Mouse (Mus musculus): ENCODE results near the gene Gmfg.

Gmfg gene

DNA sequence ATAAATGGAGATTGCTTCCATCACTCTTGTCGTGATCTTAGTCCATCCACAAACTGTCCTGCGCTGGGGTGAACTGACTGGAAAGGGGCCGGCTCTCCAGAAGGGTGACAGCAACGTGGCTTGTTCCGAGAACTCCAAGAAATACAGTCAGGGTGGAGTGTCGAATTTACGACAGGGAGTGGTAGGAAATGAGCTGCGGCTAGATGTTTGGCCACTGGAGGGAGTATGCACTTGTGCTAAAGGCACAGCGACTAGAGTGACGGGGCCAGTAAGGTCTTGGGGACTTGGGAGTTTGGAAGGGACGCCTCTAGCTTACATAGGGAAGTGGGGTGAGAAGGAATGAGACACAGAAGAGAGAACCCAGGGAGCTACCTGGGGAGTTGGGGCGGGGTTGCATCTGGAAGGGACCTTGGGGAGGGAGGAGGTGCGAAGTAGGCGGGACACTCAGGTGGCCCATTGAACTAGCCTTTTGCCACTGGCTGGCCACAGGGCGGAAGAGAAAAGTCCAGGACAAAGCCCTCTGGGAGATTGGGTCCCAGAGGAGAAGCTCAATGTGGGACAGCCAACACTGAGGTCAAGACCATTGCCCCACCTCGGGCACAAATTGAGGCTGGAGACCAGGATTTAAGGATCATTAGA is at the start of gene Gmfg:
TSS of gene Gmfg (plus strand) at position 516 of the 639 bp plus-strand sequence.
- DNase-seq: peak; percentile 81

DNA sequence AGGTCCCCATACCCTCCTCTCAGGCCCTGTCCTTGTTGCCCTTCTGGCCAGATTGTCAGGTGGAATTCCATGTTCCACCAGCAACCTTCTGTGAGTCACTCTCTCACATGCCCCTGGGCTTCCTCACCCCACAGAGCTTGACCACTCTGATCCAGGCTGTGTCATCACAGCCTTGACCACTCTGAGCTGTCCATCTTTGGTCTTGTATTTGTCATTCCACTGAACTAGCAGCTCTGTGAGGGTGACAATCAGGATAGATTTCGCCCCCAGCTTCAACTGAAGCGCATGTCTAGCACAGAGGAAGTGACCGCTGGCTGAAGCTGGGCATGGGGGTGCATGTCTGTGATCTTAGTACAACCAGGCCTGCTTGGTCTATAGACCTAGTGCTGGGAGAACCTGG is 46.9 kb upstream of the Gmfg start:
- no peak for DNase-seq

DNA sequence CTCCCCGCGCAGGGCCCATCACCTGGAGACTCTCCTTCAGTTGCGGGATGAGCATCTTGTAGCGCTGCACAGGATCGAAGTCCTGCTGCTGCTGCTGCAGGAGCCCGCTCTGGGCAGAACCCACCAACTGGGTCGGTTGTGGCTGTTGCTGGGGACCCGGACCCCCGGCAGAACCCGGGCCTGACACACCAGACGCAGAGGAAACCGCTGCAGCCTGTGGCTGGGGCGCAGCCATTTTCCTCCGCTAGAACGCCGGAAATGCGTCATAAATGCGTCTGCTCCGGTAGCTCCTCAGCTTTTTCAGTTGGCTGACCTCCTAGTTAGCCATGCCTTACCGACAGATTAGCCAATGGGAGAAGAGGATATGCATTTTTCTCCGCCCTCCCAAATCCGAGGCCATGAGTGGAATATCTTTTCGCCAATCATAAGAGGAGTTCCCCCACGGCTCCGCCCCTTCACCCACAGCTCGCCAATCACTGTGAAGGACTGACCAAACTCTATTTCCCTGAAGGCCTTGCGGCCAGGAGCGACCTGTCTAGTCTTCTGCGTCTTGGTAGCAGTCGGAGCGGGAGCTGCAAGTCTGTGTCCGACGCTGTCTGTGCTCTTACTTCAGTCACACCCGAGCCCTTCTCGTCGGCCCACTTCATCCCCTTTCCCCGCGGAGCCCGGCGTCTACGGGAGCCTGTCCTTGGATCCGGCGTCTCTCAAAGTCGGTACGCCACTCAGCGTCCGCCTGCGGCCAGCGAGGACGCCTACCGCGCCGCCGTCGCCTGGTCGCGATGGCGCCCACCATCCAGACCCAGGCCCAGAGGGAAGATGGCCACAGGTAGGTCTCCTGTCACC is 44.6 kb upstream of the Gmfg start, which contains the start of the genes Med29 and Paf1:
TSS of gene Med29 (minus strand) at position 280 of the 843 bp plus-strand sequence.
TSS of gene Paf1 (plus strand) at position 523 of the 843 bp plus-strand sequence.
- peak; percentile 92 for DNase-seq

DNA sequence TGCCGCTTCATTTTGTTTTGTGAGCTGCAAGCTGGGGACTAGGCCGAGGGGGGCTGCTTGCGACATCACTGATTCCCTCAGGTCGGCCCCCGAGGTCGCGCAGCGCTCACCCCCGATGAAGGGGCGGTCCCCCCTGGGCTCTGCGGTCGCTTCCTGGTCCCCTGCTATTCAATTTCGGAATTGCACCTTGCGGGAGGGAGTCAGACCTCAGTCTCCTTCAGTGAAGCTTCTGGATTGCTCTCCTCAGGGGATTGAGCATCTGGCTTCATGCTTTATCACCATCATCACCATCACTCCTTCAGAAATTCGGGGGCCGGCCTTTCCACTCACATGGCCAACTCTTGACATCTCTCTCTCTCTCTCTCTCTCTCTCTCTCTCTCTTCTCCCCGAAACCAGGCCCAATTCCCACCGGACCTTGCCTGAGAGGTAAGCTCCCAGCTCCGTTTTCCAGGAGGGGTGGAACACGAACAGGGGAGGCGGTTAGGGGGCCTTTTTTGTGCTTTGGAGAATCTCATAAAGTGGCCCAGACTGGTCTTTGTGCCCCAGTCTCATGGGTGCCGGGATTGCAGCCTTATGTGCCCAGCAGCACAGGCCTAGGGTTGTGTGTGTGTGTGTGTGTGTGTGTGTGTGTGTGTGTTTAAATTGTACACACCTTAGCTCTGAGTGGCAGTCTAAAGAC is 43.8 kb upstream of the Gmfg start:
- no peak for DNase-seq

DNA sequence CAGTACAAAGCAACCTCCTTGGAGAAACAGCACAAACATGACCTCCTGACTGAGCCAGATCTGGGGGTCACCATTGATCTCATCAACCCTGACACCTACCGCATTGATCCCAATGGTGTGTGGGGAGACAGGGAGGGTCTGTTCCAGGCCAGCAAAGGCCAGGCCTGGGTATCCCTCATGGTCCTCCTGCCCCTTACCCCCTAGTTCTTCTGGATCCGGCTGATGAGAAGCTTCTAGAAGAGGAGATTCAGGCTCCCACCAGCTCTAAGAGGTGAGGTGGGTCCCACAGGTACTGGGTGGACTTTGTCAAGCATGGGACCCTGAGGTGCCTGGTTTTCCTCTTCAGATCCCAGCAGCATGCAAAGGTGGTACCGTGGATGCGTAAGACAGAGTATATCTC is 41.8 kb upstream of the Gmfg start:
- no peak for DNase-seq

DNA sequence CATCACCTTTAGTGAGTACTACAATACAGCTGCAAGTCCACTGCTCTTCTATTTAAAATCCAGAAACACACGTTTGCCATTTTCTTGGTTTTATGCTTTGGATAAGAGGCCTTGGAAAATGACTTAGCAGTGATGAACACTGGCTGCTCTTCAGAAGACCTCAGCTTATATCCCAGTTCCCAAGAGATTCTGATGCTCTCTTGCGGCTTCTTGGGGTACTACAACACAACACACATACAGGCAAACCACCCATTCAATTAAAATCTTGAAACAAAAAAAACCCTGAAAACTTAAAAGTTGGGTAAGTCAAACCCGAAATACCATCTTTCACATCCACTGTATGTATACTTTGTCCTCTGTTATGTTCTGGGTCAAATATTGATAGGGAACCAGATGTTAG is 39.2 kb upstream of the Gmfg start:
- no peak for DNase-seq

DNA sequence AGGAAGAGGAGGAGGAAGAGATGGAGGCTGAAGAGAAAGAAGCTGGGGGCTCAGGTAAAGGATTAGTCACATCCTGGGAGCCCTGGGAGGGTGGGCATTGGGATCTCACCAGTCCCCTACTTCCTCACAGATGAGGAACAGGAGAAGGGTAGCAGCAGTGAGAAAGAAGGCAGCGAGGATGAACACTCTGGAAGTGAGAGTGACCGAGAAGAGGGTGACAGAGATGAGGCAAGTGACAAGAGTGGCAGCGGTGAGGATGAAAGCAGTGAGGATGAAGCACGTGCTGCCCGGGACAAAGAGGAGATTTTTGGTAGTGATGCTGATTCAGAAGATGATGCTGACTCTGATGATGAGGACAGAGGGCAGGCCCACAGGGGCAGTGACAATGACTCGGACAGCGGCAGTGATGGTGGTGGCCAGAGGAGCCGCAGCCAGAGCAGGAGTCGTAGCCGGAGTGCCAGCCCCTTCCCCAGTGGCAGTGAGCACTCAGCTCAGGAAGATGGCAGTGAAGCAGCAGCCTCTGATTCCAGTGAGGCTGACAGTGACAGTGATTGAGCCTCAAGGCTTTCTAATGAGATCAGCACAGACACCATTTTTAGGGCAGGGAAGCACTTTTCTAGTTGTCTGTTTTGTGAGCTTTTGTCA is 38.4 kb upstream of the Gmfg start:
- no peak for DNase-seq

DNA sequence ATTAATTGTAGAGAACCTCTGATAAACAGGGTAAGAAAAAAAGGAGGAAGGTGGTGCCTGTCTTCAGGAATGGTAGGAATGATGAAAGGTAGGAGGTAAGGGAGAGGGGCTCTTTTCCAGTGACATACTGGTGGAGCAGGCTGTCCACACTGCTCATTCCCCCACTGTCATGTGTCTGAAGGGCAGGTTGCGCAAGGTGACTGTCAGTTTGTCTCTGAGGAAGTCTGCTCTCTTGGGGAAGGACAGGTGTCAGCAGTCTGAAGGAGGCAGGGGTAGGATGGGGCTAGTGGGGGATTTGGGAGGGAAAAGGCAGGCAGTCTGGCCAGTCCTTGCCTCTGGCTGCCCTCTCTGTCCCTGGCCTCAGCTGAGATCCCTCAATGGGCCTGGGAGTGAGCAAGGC is 36.2 kb upstream of the Gmfg start:
- DNase-seq: no peak

DNA sequence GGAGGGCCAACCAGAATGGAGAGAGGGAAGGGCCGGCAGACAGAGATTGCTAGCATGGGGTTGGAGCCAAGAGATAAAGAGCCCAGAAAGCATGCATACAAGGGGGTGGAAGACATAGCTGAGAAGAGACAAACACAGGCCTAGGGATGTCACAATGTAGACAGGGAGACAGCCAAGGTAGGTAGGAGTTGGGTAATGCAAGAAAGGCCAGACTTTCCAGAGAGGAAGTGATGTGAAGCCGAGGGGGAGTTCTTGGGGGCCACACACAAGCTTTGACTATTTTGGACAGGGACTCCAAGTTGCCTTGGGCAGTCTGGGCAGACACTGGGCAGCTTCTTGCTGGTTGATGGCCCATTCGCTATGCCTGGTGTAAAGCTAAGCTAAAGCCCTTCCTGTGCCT is 35.3 kb upstream of the Gmfg start:
- no peak for DNase-seq

DNA sequence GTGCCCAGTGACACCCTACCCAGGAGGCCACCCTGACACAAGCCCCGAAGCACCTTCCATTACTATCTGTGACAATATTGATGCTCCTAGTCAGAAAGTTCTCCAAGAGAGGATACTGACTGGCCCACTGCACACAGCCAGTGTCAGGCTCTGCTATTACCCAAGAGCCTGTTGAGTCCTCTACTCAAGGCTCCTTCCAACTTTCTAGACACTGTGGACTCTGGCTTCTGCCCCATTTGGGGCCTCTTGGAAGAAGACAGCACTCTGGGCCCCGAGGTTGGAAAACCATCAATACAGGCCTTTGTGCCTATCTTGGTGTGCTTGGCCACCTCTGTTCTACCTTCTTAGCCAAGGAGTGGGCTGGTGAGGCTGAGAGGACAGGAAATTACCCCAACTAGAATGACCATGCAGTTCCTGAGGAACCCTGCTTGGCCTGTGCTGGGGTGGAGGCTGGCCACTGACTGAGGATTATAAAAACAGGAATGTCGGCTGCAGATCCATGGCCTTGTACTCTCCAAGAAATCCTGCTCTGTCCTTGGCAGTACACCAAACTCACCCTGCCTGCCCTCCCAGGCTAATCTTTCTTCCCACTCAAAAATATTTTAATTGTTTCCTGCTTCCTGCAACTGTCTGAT is 26.3 kb upstream of the Gmfg start:
- no peak for DNase-seq

DNA sequence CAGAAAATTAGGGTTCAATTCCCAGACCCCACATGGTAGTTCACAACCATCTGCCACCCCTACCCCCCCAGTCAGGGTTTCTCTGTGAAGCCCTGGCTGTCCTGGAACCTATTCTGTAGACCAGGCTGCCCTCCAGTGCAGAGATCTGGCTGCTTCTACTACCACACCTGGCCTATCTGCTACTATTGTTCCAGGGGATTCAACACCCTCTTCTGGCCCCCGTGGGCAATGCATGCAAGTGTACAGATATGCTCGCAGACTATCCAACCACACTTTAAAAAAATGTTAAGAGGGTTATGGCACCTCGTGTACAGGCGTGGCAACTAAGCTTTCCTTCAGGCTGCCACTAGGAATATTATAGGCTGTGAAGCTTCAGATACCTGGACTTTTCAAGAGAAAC is 24.4 kb upstream of the Gmfg start:
- no peak for DNase-seq

DNA sequence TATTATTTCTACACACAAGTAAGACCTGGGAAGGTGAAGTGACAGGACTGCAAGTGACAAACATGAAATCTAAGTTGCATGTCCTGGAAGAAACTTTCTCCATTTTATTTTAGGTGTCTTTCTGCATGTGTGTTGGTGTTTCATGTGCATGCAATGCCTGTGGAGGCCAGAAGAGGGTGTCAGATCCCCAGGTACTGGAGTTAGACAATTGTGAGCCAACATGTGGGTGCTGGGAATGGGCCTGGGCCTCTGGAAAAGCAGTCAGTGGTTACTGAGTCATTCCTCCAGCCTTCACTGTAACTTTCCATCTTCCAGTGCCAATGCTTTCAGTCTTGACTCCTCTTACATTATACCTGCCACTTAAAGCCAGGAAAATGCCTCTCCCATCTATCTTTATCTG is 19.9 kb upstream of the Gmfg start:
- no peak for DNase-seq

DNA sequence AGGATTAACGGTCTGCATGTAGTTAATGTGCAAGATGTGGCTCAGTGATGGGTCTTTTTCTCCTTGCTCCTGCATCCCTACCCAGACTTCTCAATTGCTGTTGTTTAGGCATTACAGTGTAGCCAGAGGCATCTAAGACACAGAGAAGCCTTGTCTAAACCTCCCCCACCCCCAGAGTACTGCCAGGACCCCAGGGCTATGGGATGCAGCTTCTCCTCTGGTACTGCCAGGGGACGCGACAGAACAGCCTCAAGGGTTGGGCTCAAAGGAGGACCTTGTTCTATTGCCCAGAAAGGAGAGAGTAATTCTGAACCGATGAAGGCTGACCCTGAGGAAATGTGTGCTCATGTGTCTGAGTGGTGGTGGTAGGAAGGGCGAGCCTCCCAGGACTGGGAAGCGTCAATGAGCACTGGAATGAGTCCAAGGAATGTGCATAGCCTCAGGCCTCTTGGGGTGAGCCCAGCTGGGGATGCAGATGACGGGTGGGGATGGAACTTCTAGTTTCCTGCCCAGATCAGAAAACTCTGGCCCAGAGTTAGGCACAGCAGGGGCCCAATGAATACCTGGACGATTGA is 19.1 kb upstream of the Gmfg start:
- DNase-seq: no peak

DNA sequence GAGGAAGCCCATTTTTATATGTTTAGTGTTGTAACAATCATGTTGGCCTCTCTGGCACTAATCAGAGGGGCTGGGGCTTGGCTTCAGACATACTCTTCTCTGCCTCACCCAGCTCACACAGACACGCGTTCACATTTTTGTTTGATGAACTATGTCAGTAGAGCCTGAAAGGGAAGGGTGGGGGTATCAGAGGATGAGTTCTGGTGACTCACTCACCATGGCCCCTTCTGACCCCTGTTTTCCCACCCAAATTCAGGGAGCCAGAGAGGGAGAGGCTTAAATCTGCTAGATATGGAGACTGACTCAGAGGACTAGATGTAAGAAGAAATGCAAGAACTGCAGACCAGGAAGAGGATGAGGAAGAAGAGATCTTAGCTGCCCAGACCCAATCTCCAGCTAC is 17.8 kb upstream of the Gmfg start:
- no peak for DNase-seq

DNA sequence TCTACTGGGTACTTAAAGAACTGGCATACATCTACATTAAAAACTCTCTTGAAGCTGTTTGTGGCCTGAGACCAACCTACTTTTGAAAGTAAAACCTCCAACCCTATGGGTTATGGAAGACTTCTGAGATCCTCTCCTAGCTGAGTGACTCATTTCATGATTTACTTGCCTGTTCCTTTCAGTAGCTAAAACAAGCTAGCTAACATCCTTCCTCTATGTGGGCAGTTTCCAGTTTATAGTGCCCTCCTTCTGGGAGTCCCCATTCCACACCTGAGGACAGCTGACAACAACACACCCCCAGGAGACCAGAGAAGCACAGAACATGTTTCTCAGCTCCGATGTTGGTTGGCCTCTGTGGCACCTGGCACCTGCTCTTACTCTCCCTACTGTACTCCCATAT is 14.2 kb upstream of the Gmfg start:
- no peak for DNase-seq

DNA sequence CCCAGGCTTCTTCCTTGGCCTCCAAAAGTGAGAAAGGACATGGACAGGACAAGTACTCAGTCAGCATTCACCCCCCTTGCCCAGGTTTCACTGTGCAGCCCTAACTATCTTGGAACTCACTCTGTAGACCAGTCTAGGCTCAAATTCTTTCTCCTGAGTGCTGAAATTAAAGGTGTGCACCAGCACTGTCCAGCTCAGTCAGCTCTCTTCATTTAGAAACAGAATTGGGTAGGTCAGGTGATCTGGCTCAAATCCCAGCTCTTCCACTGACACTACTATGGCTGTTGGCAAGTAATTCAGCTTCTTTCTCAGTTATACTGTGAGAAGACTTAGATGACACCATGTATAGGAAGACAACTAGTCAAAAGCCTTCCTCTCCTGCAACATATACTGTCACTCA is 9.5 kb upstream of the Gmfg start:
- DNase-seq: no peak

DNA sequence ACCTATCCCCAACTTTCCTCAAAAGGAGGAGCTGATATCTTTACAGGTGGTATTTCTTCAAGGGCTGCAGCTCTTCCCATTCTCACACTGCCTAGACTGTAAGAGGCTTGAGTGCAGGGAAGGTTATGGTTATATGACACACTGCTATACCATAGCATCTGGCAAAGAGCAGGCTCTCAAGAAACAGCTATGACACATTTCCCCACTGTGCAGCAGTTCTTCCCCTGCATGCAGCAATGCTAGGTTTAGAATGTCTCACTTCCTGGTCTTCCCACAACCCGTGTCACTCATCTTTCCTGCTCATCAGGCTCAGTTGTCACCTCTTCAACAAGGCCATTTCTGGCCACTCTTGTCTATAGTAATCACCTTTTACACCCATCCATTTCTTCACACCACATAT is 6.7 kb upstream of the Gmfg start:
- no peak for DNase-seq

DNA sequence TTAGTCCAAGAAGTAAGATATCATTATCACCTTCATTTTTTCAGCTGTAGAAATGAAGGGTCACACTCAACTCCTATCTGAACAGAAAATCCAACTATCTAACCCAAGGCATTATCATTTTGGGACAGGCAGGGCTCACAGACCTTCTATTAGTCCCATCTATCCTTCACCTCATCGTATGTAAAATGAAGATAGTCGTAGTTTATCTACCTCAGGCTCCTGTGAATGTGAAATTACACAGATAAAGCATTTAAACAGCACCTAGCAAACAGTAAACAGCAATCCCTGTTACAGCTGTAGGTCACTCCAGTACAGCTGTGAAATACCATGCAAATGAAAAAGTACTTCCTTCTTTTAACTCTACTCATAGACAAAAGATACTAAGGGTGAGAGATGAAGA is 5.0 kb upstream of the Gmfg start:
- DNase-seq: no peak

DNA sequence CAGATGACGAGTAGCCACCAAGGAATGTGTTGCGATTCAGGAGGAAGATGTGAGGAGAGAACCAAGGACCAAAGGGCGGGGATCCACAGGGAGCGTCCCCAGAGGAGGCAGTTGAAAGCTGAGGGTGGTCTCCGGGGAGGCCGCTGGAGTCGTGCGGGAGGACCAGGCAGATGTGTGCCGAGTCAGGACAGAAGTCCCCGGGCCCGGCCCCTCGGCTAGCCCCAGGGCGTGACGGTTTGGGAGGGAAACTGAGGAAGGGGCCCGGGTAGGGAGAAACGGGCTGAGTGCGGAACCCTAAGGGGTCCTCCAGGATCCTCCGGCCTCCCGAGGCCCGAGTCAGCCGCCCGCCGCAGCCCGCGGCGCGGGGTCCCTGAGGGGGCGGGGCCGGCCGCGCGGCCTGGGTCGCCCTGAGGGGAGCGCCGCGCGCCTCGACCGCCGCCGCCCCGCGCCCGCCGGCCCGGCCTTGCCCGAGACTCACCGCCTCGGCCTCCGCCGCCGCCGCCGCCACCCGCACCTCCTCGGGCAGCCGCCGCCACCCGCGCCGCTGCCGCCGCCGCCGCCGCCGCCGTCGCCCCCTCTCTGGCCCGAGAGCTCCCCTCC is 1.5 kb upstream of the Gmfg start:
- DNase-seq: peak; percentile 19

DNA sequence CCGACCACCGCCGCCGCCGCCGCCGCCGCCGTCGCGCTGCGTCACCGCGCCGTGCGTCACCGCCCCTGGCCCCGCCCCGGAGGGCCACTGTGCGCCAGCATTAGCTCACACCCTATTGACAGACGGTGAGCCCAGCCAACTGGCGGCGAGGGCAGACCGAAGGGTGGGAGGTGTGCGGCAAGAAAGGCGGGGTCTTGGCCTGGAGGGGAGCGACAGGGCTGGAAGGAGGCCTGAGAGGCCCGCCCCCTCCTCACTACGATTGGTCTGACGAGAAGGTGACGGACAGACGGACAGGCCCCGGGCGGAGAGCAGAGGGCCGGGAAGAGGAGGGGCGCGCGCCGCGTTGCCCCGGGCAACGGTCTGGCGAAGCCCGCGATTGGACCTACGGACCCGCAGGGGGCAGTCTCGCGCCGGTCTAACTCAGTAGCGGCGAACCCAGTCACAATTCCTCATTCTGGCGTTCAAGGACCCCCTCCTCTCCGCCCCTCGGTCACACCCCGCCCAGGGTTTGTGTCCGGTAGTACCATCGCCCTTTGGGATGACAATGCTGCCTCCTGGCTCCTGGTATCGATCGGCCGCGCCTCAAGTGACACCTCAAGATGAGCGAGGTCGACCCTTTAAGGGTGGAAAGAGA is 859 bp upstream of the Gmfg start:
- peak; percentile 100 for DNase-seq

DNA sequence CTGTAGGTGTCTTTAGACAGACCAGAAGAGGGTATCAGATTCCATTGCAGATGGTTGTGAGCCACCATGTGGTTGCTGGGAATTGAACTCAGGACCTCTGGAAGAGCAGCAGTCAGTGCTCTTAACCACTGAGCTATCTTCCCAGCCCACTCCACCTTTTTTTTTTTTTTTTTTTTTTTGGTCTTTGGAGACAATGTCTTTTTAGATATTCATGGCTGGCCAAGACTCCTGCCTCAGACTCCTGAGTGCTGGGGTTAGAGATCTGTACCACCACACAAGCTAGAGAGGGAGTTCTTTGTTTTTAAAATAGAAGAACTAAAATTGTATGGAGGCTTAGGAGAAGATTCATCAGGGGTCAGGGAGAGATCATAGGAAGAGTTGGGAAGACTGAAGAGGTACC is 717 bp downstream of the Gmfg start:
- no peak for DNase-seq

DNA sequence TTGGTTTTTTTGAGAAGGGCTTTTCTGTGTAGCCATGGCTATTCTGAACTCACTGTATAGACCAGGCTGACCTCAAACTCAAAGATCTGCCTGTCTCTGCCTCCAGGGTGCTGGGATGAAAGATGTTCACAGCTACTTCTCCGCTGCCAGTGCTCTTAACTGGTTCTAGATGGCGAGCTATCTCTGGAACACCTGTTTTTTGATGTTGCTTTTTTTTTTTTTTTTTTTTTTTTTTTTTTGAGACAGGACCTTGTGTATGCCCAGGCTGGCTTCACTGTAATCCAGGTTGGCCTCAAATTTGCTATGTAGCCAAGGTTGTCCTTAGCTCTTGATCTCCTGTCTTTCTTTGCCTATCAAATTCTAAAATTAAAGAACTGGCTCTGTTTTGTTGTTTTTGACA is 1.5 kb downstream of the Gmfg start:
- DNase-seq: no peak
